ENCODE assay signal across 8 mouse cellular contexts in the genomic region with DNA sequence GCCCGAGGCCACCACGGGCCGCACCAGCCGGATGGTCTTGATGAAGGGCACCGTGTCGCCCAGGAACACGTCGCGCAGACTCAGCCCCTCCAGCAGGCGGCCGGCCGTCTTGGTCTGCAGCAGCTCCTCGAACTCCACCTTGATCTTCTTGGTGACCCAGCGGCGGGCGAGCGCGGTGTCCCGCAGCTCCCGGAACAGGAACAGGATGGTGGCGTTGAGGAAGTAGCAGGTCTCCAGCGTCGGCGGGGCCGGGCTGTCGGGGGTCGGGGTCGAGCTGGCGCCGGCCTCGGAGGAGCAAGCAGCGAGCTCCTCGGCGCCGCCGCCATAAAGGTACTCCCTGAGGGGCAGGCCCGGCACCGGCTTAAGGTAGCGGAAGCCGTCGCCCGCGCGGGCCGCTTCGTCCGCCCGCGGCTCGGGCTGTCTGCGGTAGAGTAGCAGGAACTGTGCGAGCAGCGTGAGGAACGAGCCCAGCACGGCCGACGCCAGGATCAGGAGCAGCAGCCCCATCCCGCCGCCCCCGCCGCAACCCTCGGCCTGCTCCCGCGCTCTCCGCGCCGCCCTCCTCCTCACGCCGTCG. TPM values are rescaled to one million over a fixed set of nuclear protein-coding genes. Genes with fewer than 3 reads are reported as not detected.
DNase-seq lines count a peak whose midpoint lies in the region; ATAC-seq and TF ChIP-seq lines count a peak whose summit lies in the region.

No protein-coding gene starts in this region.

- TF ChIP-seq POLR2A in MEL (IDR thresholded peaks at IDR 0.05; ENCODE audit: control insufficient read depth in 1 of 2, insufficient read depth in 1 of 2, low read depth in 1 of 2, low read length in 2 of 2, poor library complexity in 1 of 2) = no peak; a peak in 2 of 4 replicates
- TF ChIP-seq POLR2A in bone marrow macrophage, adult 2 months (IDR thresholded peaks at IDR 0.05; ENCODE audit: borderline replicate concordance, low read depth, low read length) = no peak

- H3K4me1 ChIP-seq in MEL (ENCODE audit: control insufficient read depth in 1 of 2, insufficient read depth in 2 of 2, low read length in 2 of 2) = peaks cover 23 to 30% of the 10 kb centered on the region in 2 experiments
- peaks cover 5% of the 10 kb centered on the region for H3K4me1 ChIP-seq in bone marrow macrophage, adult 2 months (ENCODE audit: control insufficient read depth, insufficient read depth, low read length)
- H3K4me1 ChIP-seq in forebrain, embryonic 16.5 days (replicated peaks; ENCODE audit: control insufficient read depth, insufficient read depth, low read length) = peaks cover 27% of the 10 kb centered on the region

- no peak for TF ChIP-seq EP300 in MEL (IDR thresholded peaks at IDR 0.05; ENCODE audit: low read depth in 1 of 2, low read length in 2 of 2)

- peak; percentile 68 for ATAC-seq in forebrain, embryonic 16.5 days

- DNase-seq in MEL (ENCODE audit: low read depth, low spot score) = peak; percentile 83
- DNase-seq in heart, postnatal 4 days = peak; percentile 56
- peak; percentile 30 to 48 for DNase-seq in layer of hippocampus, postnatal 25 days (ENCODE audit: extremely low spot score in 1 of 2, low spot score in 1 of 2)
- DNase-seq in lung, postnatal 36 days = peak; percentile 61
- peak; percentile 21 for DNase-seq in retina, postnatal 7 days (ENCODE audit: low read depth, low spot score)
- DNase-seq in right cerebral cortex, adult 18-20 months = no peak

- no peaks in the 10 kb centered on the region for H3K27me3 ChIP-seq in MEL (ENCODE audit: control insufficient read depth in 1 of 2, insufficient read depth in 2 of 2, low read length in 2 of 2)
- H3K27me3 ChIP-seq in forebrain, embryonic 16.5 days (replicated peaks; ENCODE audit: control insufficient read depth, insufficient read depth, low read length) = no peaks in the 10 kb centered on the region

- under 1% methylated on average over 65 of the region's 70 CpGs for WGBS in forebrain, embryonic 16.5 days

- H3K4me3 ChIP-seq in MEL (ENCODE audit: control insufficient read depth in 1 of 2, insufficient read depth in 1 of 2, low read depth in 2 of 2, low read length in 2 of 2) = peak overlapping the region; percentile 82 to 86
- H3K4me3 ChIP-seq in bone marrow macrophage, adult 2 months (ENCODE audit: insufficient read depth, low read length) = peak overlapping the region; percentile 86
- peak overlapping the region; percentile 96 for H3K4me3 ChIP-seq in forebrain, embryonic 16.5 days (replicated peaks; ENCODE audit: low read length)

- H3K9ac ChIP-seq in MEL (ENCODE audit: control insufficient read depth, low read depth, low read length, poor library complexity, severe bottlenecking) = peak overlapping the region; percentile 79
- peak overlapping the region; percentile 93 for H3K9ac ChIP-seq in forebrain, embryonic 16.5 days (replicated peaks; ENCODE audit: low read depth, low read length)

- no peak for TF ChIP-seq CTCF in MEL (IDR thresholded peaks at IDR 0.05 in 2 of 3, conservative IDR thresholded peaks at IDR 0.05 in 1 of 3; ENCODE audit: control insufficient read depth in 1 of 3, insufficient read depth in 1 of 3, low read depth in 2 of 3, low read length in 3 of 3, poor library complexity in 1 of 3, severe bottlenecking in 1 of 3)
- TF ChIP-seq CTCF in bone marrow macrophage, adult 2 months (IDR thresholded peaks at IDR 0.05; ENCODE audit: low read depth, low read length) = no peak

- peaks cover 81% of the 10 kb centered on the region for H3K79me2 ChIP-seq in MEL (ENCODE audit: control insufficient read depth, insufficient read depth, low read length, poor library complexity)

- TF ChIP-seq RAD21 in MEL (IDR thresholded peaks at IDR 0.05; ENCODE audit: low read depth, low read length) = no peak

- peaks cover 16 to 41% of the 10 kb centered on the region in 2 experiments for H3K36me3 ChIP-seq in MEL (ENCODE audit: control insufficient read depth in 1 of 2, insufficient read depth in 2 of 2, low read length in 2 of 2)
- H3K36me3 ChIP-seq in forebrain, embryonic 16.5 days (ENCODE audit: control insufficient read depth, insufficient read depth) = no peaks in the 10 kb centered on the region

- H3K27ac ChIP-seq in MEL (ENCODE audit: control insufficient read depth, low read depth, low read length) = peak overlapping the region; percentile 80
- H3K27ac ChIP-seq in bone marrow macrophage, adult 2 months (ENCODE audit: insufficient read depth, low read depth, low read length) = peak overlapping the region; percentile 77
- peak overlapping the region; percentile 90 for H3K27ac ChIP-seq in forebrain, embryonic 16.5 days (ENCODE audit: low read length)

- peak overlapping the region; percentile 99 for H3K4me2 ChIP-seq in forebrain, embryonic 16.5 days (ENCODE audit: low read length)

- no peaks in the 10 kb centered on the region for H3K9me3 ChIP-seq in MEL (replicated peaks; ENCODE audit: insufficient read depth, low read length)
- no peaks in the 10 kb centered on the region for H3K9me3 ChIP-seq in forebrain, embryonic 16.5 days (ENCODE audit: control insufficient read depth, low read length)

TF ChIP-seq in MEL, 35 proteins besides CTCF, POLR2A, EP300 and RAD21:
- TF ChIP-seq CHD1 (IDR thresholded peaks at IDR 0.05; ENCODE audit: low read depth, low read length) (no peak), TCF12 (IDR thresholded peaks at IDR 0.05; ENCODE audit: low read depth, low read length) (no peak), UBTF (IDR thresholded peaks at IDR 0.05; ENCODE audit: borderline replicate concordance, insufficient read depth, low read depth, low read length) (0 out of 2 replicates have a peak, but pooled peaks have one; percentile 44), POLR2AphosphoS5 (IDR thresholded peaks at IDR 0.05; ENCODE audit: borderline replicate concordance, low read depth, low read length) (0 out of 2 replicates have a peak, but pooled peaks have one; percentile 0), HCFC1 (IDR thresholded peaks at IDR 0.05; ENCODE audit: low read depth, low read length) (no peak), MXI1 (IDR thresholded peaks at IDR 0.05; ENCODE audit: low read depth, low read length) (no peak), GATA1 (IDR thresholded peaks at IDR 0.05; ENCODE audit: low read depth, low read length) (no peak), ETS1 (IDR thresholded peaks at IDR 0.05; ENCODE audit: low read depth, low read length) (no peak)

RNA-seq across cellular contexts. Expression of a gene that starts 0.4 kb away (rescaled TPM):
- total RNA-seq in MEL (2012; rRNA removed) = 49.8 and 52.1 TPM in 2 replicates
- polyA plus RNA-seq in MEL (2012; ENCODE audit: insufficient read depth in 1 of 2, insufficient read length in 2 of 2, low read depth in 1 of 2, low replicate concordance in 2 of 2, missing spikeins in 1 of 2) = 100 to 1,000 TPM in 1 of 2 experiments, 10 to 100 TPM in 1; 46.4 to 137 TPM
- polyA plus RNA-seq in bone marrow macrophage, adult 2 months (2012; ENCODE audit: insufficient read depth, insufficient read length, missing spikeins) = 17.7 and 19.9 TPM in 2 replicates
- 8.0 and 8.4 TPM in 2 replicates for polyA plus RNA-seq in forebrain, embryonic 16.5 days (2015; fragmentation: Nextera tagmentation; extraction: Ambion mirVana)
- total RNA-seq in heart, postnatal 4 days (2021) = 10 to 100 TPM; 40.0 to 40.8 TPM
- total RNA-seq in layer of hippocampus, postnatal 25 days (2021) = 10 to 100 TPM; 50.0 to 52.6 TPM

RNA-seq across cellular contexts. Expression of a gene that starts 23.1 kb away (rescaled TPM):
- total RNA-seq in MEL (2012; rRNA removed) = 348 and 662 TPM in 2 replicates
- polyA plus RNA-seq in MEL (2012; ENCODE audit: insufficient read depth in 1 of 2, insufficient read length in 2 of 2, low read depth in 1 of 2, low replicate concordance in 2 of 2, missing spikeins in 1 of 2) = 1,000 to 10,000 TPM in 1 of 2 experiments, not detected in 1; 4,283 TPM
- 247 and 317 TPM in 2 replicates for polyA plus RNA-seq in bone marrow macrophage, adult 2 months (2012; ENCODE audit: insufficient read depth, insufficient read length, missing spikeins)
- 4.7 and 5.1 TPM in 2 replicates for polyA plus RNA-seq in forebrain, embryonic 16.5 days (2015; fragmentation: Nextera tagmentation; extraction: Ambion mirVana)
- 100 to 1,000 TPM; 488 to 516 TPM for total RNA-seq in heart, postnatal 4 days (2021)
- total RNA-seq in layer of hippocampus, postnatal 25 days (2021) = 100 to 1,000 TPM; 242 to 276 TPM
